Mouse (Mus musculus) testis, adult 2 months (tissue): ENCODE measurements around the gene Agps. TPM values are rescaled to one million over a fixed set of nuclear protein-coding genes. Genes with fewer than 3 reads are reported as not detected.

Experiments used
- H3K27ac ChIP-seq: fragments of 200-500 bp; 2 replicates; pipeline ENCODE4 v1.5.1; 2012; ENCODE audit warnings: low read depth, low read length; ENCODE audit not compliant: control insufficient read depth, insufficient read depth
- H3K27me3 ChIP-seq: fragments of 200-500 bp; 2 replicates; pipeline ENCODE4 v1.6.1; 2012; ENCODE audit warnings: mild to moderate bottlenecking, low read length, moderate library complexity; ENCODE audit not compliant: control insufficient read depth, insufficient read depth
- H3K36me3 ChIP-seq: fragments of 200-500 bp; 2 replicates; pipeline ENCODE4 v1.6.1; 2012; ENCODE audit warnings: mild to moderate bottlenecking, low read length; ENCODE audit not compliant: control insufficient read depth, insufficient read depth
- H3K4me1 ChIP-seq: fragments of 200-500 bp; 2 replicates; pipeline ENCODE4 v1.6.1; 2012; ENCODE audit warnings: low read length; ENCODE audit not compliant: control insufficient read depth, insufficient read depth
- H3K4me3 ChIP-seq: fragments of 200-500 bp; 2 replicates; pipeline ENCODE4 v1.5.1; 2012; ENCODE audit warnings: low read depth, mild to moderate bottlenecking, low read length, moderate library complexity, mixed read lengths; ENCODE audit not compliant: control insufficient read depth
- CTCF ChIP-seq: fragments of 200-500 bp; IDR thresholded peaks from 2 replicates; pipeline ENCODE4 v1.5.1; 2012; ENCODE audit warnings: low read depth, mild to moderate bottlenecking, inconsistent platforms, low read length, moderate library complexity; ENCODE audit not compliant: control insufficient read depth, insufficient read depth, insufficient replicate concordance
- POLR2A ChIP-seq: fragments of 200-500 bp; IDR thresholded peaks from 2 replicates; pipeline ENCODE4 v1.6.1; 2012; ENCODE audit warnings: low read depth, mild to moderate bottlenecking, inconsistent platforms, low read length, moderate library complexity; ENCODE audit not compliant: control insufficient read depth
- polyA plus RNA-seq: library from polyadenylated mRNA; depleted of rRNA; stranded (reverse); fragments of >200 nt; gene quantifications from 2 replicates; pipeline ENCODE4 v1.2.3, GENCODE M21; 2012; rRNA removed

Agps gene
- polyA plus RNA-seq: 1.4 and 1.9 TPM in 2 replicates

GRCm38 (mm10) chr2:75831881-75832633 lies at the start of gene Agps:
Gene Agps, plus strand, starts transcription at chr2:75832177.
- Histone ChIP-seq H3K4me3 (peak within 1 kb of the TSS; percentile 97), H3K36me3 (no peaks in the 10 kb centered on the region), H3K27ac (peak within 1 kb of the TSS; percentile 75), H3K4me1 (no peaks in the 10 kb centered on the region; the same call in 1 of the 2 replicates), H3K27me3 (no peaks in the 10 kb centered on the region)
- peak; percentile 84 for TF ChIP-seq POLR2A
- TF ChIP-seq CTCF: no peak

DNA sequence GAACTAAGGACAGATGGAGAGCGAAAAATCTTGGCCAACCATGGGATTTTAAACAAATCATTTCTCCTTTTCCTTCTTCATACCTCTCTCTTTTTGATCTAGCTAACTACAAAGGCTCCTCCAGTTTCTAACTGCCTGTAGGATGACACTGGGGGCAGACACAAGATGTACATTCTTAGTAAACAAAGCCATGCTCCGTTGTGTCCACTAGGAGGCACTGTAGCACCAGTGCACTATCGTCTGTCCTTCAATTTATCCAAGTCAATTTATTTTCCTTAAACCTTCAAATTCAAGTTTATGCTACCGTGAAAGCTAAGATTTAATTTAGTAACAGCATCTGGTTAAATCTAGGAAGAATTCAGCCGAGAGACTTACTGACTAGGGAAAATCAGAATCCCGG lies 45.9 kb upstream of the Agps start:
- Histone ChIP-seq H3K4me1 (no peaks in the 10 kb centered on the region), H3K36me3 (no peaks in the 10 kb centered on the region), H3K27ac (no peak overlapping the region), H3K27me3 (no peaks in the 10 kb centered on the region), H3K4me3 (no peak overlapping the region)
- TF ChIP-seq CTCF (peak; percentile 57; the same call in 1 of the 2 replicates), POLR2A (no peak)

GRCm38 (mm10) chr2:75788511-75788910 lies 43.5 kb upstream of the Agps start:
- H3K36me3 ChIP-seq: no peaks in the 10 kb centered on the region
- H3K4me3 ChIP-seq: no peak overlapping the region
- TF ChIP-seq CTCF (no peak), POLR2A (no peak)
- no peaks in the 10 kb centered on the region for H3K4me1 ChIP-seq
- no peak overlapping the region for H3K27ac ChIP-seq
- no peaks in the 10 kb centered on the region for H3K27me3 ChIP-seq

GRCm38 (mm10) chr2:75789959-75790523 lies 41.9 kb upstream of the Agps start:
- TF ChIP-seq POLR2A (no peak), CTCF (no peak)
- Histone ChIP-seq H3K4me1 (no peaks in the 10 kb centered on the region), H3K27me3 (no peaks in the 10 kb centered on the region), H3K27ac (no peak overlapping the region), H3K4me3 (no peak overlapping the region), H3K36me3 (no peaks in the 10 kb centered on the region)

- Histone ChIP-seq H3K36me3 (no peaks in the 10 kb centered on the region), H3K4me1 (no peaks in the 10 kb centered on the region), H3K27ac (no peak overlapping the region), H3K4me3 (no peak overlapping the region; the same call in 1 of the 2 replicates), H3K27me3 (no peaks in the 10 kb centered on the region)
- TF ChIP-seq POLR2A: no peak
Measured at GRCm38 (mm10) chr2:75791561-75792308, 40.2 kb upstream of the Agps start.

DNA sequence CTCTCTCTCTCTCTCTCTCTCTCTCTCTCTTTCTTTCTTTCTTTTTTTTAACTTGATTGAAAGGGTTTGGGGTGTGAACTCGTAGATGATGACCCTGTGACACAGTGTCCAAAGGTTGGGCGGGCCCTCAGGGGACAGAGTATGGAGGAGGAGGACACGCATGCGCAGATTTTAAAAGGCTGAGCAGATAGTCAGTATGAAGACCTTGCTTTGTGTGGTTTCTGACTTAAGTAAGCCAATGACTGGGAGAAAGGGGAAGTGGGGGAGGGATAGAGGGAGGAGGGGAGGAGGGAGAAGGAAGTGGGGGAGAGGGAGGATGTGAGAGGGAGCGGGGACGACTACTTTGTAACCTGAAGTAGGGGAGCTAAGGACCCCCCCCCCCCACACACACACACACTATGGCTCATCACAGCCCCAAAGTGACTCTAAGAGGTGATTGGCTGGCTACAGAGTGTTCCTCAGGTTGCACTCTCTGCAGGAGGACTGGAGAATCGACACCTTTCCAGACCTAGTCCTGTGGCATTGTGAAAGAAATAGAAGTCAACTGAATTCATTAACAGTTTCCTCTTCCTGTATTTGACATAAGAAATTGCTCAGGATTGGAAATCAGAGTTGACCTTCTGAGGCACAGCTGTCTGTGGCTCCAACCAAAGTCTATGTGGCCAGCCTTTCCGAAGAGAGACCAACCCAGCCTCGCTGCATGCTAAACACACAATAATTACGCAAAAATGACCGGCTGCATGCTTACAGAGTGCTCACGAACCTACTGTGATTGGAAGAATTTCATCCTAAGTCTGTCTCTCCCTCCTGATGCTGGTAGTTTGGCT lies 39.4 kb upstream of the Agps start:
- H3K4me3 ChIP-seq: no peak overlapping the region
- H3K27ac ChIP-seq: no peak overlapping the region
- H3K4me1 ChIP-seq: no peaks in the 10 kb centered on the region
- no peaks in the 10 kb centered on the region for H3K27me3 ChIP-seq
- no peaks in the 10 kb centered on the region for H3K36me3 ChIP-seq
- TF ChIP-seq CTCF: no peak

- Histone ChIP-seq H3K36me3 (no peaks in the 10 kb centered on the region), H3K4me1 (no peaks in the 10 kb centered on the region), H3K27me3 (no peaks in the 10 kb centered on the region), H3K4me3 (no peak overlapping the region), H3K27ac (no peak overlapping the region)
- TF ChIP-seq CTCF (no peak), POLR2A (no peak)
Measured at GRCm38 (mm10) chr2:75796181-75796580, 35.8 kb upstream of the Agps start.
